Mouse (Mus musculus) urinary bladder, postnatal 4 days (tissue): ENCODE measurements around the gene Fubp1.

Experiments used
- DNase-seq, 2 experiments: peaks; one replicate each; pipeline ENCODE4 v3.0.0; 2021 to 2022; ENCODE audit warnings: low spot score in 2 of 2

Gene Fubp1

DNA sequence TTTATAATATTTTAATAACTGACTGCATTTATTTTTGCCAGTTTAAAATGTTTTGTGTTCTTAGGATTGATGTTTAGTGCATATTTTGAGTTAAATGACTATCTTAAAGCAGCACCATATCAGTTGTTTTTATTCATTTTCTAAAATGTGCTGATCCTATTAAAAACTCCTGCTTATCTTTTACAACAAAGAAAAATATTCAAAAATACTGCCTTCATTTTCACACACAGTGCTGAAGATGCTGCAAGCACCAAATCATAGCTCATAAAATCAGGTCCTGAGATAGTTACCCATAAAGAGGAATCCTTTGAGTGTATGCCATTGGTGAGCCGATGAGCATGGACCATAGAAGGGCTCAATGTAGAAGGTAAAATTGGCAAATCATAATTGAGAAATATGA lies 25.0 kb downstream of the Fubp1 start:
- DNase-seq = no peak

DNA sequence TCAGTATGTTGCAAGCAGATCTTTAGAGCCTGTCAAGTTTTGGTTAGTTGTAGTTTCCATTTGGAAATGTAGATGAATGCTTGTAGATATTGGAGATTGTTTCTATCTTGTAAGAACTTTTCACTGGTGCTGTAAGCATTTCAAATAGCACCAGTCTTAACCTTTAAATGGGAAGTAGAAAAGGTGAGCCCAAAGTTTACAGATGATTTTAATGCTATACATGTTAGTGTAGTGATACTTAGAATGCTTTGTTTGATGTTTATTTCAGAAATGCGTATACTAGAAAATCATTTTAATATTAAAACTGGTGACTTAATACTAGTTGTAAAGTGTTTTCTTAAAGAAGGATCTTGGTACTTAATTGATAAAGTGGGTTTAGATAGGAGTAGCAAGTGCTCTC lies 25.6 kb downstream of the Fubp1 start:
- DNase-seq = no peak

DNA sequence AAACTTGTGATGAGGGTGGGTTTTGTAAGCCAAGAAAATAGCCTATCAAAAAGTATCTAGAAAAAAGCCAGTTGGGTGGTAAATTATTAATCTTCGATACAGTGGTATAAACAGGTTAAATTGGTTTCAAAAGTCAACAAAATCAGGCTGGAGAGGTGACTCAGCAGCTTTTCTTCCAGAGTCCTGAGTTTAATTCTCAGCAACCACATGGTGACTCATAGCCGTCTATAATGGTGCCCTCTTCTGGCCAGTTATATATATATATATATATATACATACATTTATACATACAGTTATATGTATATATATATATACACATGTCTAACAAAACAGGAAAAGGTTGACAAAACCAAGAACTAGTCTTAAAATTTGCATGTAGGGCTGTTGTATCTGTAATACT lies 28.6 kb downstream of the Fubp1 start:
- no peak for DNase-seq

DNA sequence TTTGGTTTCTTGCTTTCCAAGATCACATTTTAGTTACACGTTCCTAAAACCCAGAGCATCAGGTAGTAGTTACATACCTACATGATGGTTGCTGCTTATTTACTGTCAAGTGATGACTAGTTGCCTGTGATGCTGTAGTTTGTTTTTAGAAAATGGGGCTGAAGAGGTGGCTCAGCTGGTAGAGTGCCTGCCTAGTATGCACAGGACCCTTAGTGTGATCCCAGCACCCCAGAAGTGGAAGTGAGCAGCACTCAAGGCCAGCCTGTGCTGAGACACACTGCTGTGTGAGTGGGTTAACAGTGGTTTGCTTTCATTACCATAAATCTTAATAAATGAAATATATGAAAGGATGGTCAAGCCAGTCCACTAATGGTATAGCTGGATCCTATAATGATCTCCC lies 29.4 kb downstream of the Fubp1 start:
- no peak for DNase-seq

DNA sequence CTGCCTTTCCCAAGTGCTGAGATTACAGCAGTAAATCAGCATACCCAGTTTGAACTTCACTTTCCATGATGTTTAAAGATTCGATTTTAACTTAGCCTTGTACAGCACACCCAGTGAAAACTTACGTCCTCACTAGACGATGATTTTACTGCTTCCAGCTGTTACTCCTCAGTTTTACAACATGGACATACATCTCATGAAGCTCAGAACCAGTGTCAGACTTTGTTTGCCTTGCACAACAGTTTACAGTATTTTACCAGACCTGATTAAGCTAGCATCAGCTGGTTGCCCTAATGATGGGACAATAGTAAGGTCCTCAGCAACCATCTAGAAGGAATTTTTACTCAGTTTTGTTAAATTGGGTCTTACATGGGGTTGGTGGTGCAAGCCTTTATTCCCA lies 30.9 kb downstream of the Fubp1 start:
- no peak for DNase-seq

DNA sequence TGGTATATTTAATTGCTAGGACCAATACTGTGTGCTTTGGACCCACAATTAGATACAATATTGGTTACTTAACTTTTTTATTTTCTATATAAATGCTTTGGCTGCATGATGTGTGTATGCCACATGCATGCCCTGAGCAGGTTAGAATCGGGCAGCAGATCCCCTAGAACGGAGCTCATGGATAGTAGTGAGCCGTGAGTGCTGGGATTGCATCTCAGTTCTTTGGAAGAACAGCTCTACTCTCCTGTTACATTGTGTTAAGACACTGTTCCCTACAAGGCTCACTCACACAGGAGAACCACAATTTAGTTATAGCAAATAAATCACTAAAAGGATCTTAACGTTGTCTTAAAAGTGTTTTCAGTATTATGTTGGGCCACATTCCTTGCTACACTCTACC lies 33.1 kb downstream of the Fubp1 start:
- no peak for DNase-seq

DNA sequence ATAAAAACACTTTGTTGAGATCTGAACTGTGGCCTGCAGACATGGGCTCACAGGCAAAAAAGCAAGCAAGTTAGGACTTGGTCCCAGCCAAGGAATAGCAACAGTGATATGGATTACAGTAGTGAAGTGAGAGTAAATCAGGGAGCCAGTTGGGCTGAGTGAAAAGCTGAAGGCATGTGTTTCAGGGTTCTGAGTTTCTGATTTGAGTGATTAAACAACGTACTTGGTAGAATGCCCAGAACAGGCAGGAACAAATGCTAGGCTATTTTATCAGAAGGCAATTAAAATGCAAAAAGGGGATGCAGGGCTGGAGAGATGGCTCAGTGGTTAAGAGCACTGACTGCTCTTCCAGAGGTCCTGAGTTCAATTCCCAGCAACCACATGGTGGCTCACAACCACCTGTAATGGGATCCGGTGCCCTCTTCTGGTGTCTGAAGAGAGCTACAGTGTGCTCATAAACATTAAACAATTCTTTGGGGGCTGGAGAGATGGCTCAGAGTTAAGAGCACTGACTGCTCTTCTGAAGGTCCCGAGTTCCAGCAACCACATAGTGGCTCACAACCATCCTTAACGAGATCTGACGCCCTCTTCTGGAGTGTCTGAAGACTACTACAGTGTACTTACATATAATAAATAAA lies 35.2 kb downstream of the Fubp1 start:
- DNase-seq = no peak

DNA sequence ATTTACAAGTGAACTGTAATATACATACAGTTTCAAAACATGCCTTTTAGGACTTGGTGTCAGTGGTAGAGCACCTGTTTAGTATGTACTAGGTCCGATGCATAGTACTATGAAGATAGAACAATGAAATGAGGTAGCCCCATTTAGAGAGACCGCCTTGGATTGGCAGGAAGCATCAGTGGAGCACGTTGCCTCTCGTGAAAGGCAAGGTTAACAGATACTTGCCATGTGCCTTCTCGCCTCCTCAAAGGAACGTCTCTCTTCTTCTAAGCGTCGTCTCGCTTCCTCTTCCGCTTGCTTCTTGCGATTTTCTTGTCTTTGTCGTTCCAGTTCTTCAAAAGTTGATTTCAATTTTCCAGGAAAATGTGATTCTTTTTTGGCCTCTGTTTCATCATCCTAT lies 37.5 kb downstream of the Fubp1 start:
- no peak for DNase-seq

DNA sequence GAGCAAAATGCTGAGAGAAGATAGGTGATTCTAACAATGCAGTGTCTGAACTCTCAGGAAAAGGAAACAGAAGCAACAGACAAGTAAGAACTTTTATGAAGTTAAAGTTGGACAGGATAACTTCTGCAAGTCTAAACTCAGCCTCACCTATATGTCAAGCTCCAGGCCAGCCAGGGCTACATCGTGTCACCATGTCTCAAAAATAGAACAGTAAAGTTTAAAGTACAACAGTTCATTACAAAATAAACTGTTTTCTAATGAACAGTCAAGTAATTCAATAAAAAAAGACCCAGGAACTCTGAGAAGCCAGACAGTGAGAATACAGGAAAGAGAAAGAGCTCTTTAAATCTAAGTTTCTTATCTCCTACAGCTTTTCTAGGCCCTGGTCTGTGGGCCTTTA lies 40.3 kb downstream of the Fubp1 start:
- no peak for DNase-seq

DNA sequence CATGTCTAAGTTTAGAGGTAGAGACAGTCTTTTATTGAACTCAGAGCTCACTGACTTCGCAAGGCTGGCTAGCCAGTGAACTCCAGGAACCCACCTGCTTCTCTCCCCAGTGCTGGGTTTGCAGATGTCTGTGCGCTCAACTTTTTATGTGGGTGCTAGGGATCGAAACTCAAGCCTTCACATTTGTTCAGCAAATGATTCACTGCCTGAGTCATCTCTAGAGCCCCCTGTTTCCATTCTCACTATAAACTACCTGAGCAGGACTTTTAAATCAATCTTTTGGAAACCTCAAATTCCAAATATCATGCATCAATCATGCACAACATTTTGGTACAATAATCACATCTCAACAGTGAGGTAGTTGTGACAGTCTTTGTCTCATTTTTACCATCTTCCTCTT lies 47.3 kb downstream of the Fubp1 start:
- no peak for DNase-seq

DNA sequence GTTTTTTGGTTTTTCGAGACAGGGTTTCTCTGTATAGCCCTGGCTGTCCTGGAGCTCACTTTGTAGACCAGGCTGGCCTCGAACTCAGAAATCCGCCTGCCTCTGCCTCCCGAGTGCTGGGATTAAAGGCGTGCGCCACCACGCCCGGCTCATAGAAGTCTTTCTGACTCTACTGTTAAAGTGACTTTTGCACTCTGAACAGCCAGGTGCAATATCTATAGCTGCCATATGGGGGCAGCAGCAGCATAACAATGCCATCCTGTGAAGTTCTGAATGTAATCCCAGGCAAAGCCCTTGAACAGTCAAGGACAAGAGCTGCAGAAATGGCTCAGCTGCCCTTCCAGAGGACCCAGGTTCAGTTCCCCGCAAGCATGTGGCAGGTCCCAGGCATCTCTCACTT lies 49.2 kb downstream of the Fubp1 start:
- peak; percentile 63 to 74 for DNase-seq

DNA sequence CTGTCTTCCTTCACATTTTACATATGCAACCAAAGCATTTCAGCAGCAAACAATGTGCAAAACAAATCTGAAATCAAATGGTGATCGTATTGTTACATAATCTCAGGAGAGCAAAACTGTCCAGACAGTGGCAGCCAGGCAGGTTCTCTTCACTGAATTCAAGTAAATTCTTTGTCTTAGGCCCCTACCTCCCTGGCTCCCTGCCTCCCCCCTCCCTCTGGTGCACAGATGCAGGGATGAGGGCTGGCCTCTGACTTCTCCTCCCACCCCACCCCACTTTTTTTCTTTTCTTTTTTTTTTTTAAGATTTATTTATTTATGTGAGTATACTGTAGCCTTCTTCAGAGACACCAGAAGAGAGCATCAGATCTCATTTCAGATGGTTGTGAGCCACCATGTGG lies 50.1 kb downstream of the Fubp1 start:
- no peak for DNase-seq

DNA sequence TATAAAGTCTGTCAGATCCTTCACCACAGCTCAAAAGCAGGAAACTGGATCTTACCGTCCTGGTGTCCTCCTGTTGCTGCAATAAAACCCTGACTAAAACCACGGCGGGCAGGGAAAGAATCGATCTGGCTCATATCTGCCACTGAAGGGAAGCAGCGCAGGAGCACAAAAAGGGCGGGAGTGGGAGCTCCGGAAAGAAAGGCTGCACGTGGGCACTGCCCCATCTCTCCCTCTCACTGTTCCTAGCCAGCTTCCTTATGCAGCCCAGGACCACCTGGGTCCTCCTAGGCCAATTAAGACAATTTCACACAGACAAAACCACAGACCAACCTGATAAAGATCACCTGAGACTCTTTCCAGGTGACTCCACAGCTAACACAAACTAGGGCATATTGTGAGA lies 51.2 kb downstream of the Fubp1 start:
- no peak for DNase-seq

DNA sequence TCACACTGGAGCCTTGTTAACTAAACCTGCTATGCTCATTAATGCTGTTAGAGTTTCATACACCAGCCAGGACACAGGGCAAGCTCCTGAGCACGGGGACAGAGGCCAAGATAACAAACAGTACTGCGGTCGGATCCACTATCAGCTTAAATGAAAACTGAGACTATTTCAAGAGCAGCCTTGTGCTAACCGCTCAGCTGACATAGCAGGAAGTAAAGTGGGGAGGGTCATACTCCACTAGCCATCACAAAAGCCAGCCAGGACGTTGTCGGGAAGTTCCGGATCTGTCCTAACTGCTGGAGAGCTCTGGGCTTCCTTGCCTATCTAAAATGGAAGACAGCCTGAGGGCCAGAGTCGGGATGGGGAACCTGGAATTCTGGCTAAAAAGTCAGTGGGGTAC lies 51.7 kb downstream of the Fubp1 start:
- DNase-seq = no peak

DNA sequence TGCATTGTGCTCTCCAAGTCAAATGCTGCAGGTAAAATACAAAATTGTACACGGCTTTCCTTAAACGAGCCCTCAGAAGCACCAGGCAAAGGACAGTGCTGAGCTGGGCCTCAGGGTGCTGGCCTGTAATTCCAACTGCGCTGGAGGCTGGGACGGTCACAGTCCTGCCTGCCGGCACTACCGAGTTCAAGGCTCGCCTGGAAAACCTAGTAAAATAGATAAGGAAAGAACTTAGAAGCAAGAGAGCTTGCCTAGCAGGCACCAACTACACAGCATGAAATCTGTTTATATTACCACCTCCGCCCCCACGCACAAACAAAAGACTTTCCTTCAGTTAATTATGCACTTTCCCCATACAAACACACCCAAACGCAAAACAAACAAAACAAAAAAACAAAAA lies 54.2 kb downstream of the Fubp1 start:
- DNase-seq = no peak

DNA sequence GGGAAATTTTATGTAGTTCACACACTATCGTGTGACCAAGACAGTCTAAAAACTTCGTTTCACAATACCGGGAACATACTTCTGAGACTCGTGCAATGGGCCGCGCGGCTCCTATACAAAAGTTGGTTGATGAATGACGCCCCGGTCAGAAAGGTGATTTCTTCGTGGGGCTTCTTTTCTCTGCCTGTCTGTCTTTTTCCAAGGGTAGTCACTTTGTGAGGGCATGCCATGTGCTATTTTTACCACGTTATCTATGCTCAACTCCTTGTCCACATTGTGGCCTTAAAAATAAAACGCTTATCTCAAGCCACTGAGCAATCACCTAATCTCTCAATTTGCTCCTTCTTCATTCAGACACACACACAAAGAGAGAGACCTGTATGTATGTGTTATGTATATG lies 54.6 kb downstream of the Fubp1 start:
- DNase-seq = no peak

DNA sequence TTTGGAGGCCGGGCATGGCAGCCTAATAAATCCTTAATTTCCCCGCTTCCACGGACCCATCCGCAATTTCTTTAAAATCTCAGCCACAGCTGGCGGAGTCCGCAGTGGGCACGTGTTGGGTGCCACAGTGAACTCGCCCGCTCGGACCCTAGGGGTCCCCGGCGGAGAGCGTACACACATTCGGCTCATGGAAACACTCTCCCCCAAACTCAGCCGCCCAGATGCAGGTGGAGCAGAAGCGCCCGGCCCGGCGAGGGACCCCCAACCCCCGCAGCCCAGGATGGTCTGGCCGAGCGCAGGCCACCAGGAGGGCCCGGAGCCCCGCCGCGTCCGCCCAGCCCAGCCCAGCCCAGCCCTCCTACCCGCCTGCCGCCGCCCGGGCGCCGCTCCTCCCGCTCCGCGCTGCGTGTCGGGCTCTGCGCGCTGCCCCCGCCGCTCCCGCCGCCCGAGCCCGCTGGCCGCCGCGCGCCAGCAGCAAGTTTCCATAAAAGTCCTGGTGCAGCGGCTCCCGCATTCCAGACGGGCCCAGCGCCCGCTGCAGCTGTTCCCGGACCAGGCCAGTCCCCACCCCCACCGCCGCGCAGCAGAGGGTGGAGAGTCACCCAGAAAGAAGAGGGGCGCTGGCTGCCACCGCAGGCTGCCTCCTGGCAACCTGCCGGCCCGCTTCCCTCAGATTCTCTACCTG lies 55.3 kb downstream of the Fubp1 start:
- peak; percentile 80 to 82 for DNase-seq

DNA sequence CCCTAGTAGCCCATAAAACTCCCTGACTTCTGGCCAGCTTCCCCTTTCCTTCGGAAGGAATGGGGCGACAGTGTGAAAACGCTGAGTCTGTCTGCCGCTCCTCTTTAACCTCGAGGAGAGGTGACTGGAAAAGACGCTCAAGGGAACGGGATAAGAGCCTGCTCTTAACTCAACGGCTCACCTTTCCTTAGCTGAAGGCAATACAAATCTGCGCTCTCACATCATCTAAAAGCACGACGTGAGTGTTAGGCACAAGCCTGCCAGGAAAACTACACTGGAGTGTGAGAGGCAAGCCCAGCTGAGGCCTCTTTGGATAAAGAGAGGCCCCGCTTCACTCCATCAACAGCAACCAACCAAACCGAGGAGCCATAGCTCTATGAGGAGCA lies 55.8 kb downstream of the Fubp1 start, which contains the start of gene Nexn:
Nexn (minus strand) TSS at position 315 of the 386 bp plus-strand sequence.
- no peak for DNase-seq

DNA sequence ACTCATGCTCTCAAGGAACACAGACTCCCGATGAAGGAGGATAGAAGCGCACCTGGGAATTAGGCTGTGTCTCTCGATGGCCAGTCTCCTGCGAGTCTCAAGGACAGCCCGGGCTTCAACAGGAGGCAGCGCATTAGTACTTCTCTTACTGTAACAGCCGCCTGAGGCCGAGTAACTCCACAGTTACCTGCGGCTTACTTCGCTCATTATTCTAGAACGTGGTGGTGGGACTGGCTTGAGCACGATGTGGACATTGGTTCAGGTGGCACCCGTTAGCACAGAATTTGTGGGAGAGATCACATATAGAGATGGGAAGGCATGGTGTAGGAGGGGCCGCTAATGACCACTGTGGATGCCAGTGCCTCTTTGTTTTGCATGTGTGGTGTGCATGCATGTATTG lies 57.9 kb downstream of the Fubp1 start:
- DNase-seq = no peak

DNA sequence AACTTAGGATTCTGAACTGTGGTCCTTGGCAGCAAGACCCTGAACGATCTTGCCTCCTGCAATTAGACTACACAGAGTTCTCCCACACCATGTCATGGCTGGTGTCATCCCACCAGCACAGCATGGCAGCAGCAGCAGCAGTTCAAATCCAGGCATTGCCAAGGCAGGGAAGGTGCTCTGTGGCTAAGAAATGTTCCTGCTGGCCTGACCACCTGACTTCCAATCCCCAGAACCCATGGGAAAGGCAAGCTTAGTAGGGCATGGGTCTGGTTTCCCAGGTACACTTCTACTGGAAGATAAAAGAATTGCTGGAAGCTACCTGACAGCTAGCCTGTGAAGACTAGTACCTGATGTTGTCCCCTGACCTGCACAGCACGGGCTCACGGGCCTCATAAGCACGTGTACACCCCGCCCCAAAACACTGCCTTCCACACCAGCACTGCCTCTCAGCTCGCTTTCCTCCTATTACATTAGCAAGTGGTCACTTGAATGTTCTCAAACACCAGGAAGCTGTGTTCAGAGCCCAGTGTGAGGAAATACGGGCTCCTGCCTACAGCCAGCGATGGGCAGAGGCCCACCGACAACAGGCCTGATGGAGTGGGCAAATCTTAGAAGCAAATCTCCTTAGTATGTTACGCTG lies 61.0 kb downstream of the Fubp1 start:
- no peak for DNase-seq

DNA sequence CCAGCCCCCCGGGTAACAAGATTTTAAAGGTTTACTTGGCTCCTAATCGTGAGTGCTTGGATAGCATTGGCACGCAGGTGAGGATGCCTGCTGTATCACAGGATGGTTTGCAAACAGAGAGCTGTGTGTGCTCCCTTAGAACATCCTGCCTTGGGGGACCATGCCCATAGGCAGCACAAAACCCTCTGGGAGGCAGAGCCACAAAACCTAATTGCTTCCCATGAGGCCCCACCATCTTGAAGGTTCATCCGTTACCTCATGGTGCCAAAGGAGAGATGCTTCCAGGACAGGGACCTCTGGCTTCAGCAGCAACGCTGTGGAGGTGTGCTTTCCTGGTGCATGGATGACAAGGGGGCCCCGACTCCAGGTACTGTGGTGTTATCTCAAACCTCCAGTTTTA lies 61.7 kb downstream of the Fubp1 start:
- DNase-seq = no peak

DNA sequence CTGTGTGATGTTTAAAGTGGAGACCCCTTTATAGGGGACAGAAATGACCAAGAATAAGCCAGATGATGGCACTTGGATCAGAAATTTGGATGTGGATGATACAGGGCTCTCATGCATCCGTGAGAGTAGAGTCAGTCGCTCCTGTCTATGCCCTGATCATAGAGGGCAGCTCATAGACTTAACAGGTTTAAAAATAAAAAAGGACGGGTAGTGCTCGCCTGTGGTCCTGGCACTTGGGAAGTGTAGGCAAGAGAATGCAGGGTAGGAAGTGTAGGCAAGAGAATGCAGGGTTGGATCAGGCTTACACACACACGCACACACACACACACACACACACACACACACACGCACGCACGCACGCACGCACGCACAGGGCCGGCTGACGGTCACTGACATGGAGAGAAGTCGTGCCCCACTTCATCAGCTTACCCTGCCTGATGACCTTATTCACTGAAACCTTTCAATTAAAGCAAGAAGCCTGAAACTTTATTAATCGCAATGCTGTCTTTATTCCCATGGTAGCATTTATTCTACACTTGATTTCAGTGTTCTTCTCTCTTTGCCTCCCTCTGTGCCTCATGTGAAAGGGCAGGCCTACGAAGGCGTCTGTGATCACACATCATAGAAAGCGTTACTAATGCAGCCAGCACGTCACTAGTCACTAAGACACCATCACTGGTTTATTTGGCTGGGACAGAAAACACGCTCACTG lies 62.9 kb downstream of the Fubp1 start:
- DNase-seq = no peak

DNA sequence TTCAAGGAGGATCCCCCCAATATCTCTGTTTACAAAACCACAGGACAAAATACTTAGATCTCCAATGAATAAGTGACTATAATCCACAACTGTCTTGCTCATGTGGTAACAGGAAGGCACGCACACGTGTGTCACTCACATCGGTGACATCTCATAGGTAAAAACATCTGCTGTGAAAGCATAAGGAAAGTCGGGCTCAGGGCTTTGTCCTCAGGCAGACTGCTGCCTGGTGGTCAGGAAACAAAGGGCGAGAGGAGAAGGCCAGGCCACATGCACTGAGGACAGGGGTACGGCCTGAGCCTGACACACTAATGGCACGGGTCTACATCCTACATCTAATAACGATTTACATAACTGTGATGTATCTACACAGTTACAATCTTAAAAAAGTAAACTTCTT lies 64.8 kb downstream of the Fubp1 start:
- DNase-seq = no peak
